Mouse (Mus musculus) liver, embryonic 13.5 days (tissue): ENCODE measurements at regions not wholly inside any gene's neighbourhood (a gene's known extent, or its start where the extent isn't known, plus 50 kb on each side); places are given as distances from the start of the nearest gene placed in this dataset.

Experiments used
- ATAC-seq: fragments of 200-750 bp; cut with Nextera tagmentation; 2 replicates; pipeline ENCODE4 v1.8.0; 2017; ENCODE audit warnings: low read depth, mild to moderate bottlenecking, moderate number of reproducible peaks, moderate library complexity
- DNase-seq: peaks from one replicate; pipeline ENCODE4 v3.0.0; 2022
- H3K27ac ChIP-seq: fragments of 300-500 bp; sonication (generic); 2 replicates; pipeline ENCODE4 v1.5.1; 2015; ENCODE audit warnings: moderate library complexity, mild to moderate bottlenecking, inconsistent platforms
- H3K27me3 ChIP-seq: fragments of 300-500 bp; sonication (generic); 2 replicates; pipeline ENCODE4 v1.6.1; 2015; ENCODE audit warnings: mild to moderate bottlenecking, inconsistent platforms
- H3K36me3 ChIP-seq: fragments of 300-500 bp; sonication (generic); 2 replicates; pipeline ENCODE4 v1.6.1; 2015; ENCODE audit warnings: mild to moderate bottlenecking, inconsistent platforms
- H3K4me1 ChIP-seq: fragments of 300-500 bp; sonication (generic); replicated peaks from 2 replicates; pipeline ENCODE4 v1.6.1; 2015; ENCODE audit warnings: inconsistent platforms
- H3K4me2 ChIP-seq: fragments of 300-500 bp; sonication (generic); 2 replicates; pipeline ENCODE4 v1.6.1; 2015; ENCODE audit warnings: inconsistent platforms, mild to moderate bottlenecking, moderate library complexity
- H3K4me3 ChIP-seq: fragments of 300-500 bp; sonication (generic); replicated peaks from 2 replicates; pipeline ENCODE4 v1.5.1; 2015; ENCODE audit warnings: mild to moderate bottlenecking, inconsistent platforms
- H3K9ac ChIP-seq: fragments of 300-500 bp; sonication (generic); 2 replicates; pipeline ENCODE4 v1.6.1; 2015; ENCODE audit warnings: mild to moderate bottlenecking, inconsistent platforms
- H3K9me3 ChIP-seq: fragments of 300-500 bp; sonication (generic); replicated peaks from 2 replicates; pipeline ENCODE4 v1.6.1; 2016; ENCODE audit warnings: inconsistent platforms
- WGBS: fragments of 180-500 bp; shearing (Covaris S2); methylation state at CpG from one replicate; pipeline ENCODE4 v1.1.7; 2015; ENCODE audit not compliant: insufficient replicate concordance; 5-methylcytosine and 5-hydroxymethylcytosine counted together

GRCm38 (mm10) chr17:52103891-52104290, 270.8 kb upstream of the Satb1 start:
- no peaks in the 10 kb centered on the region for H3K9me3 ChIP-seq
- H3K4me1 ChIP-seq = no peaks in the 10 kb centered on the region
- H3K36me3 ChIP-seq = no peaks in the 10 kb centered on the region
- H3K27me3 ChIP-seq = no peaks in the 10 kb centered on the region
- ATAC-seq (no peak), DNase-seq (no peak)
- 75% methylated on average over 4 of the region's 4 CpGs for WGBS
- H3K9ac ChIP-seq = no peak overlapping the region
- no peak overlapping the region for H3K4me2 ChIP-seq
- H3K27ac ChIP-seq = no peak overlapping the region
- H3K4me3 ChIP-seq = no peak overlapping the region

- Histone ChIP-seq H3K36me3 (no peaks in the 10 kb centered on the region), H3K4me3 (no peak overlapping the region), H3K4me2 (no peak overlapping the region), H3K9me3 (no peaks in the 10 kb centered on the region), H3K27ac (no peak overlapping the region), H3K27me3 (no peaks in the 10 kb centered on the region), H3K9ac (no peak overlapping the region), H3K4me1 (no peaks in the 10 kb centered on the region)
- DNase-seq (no peak), ATAC-seq (no peak)
- 46% methylated on average over 4 of the region's 4 CpGs for WGBS
Measured at GRCm38 (mm10) chr17:52085834-52086233, 252.7 kb upstream of the Satb1 start.

- ATAC-seq (no peak), DNase-seq (no peak)
- no peak overlapping the region for H3K27ac ChIP-seq
- H3K4me3 ChIP-seq = no peak overlapping the region
- no peaks in the 10 kb centered on the region for H3K9me3 ChIP-seq
- WGBS = 34% methylated on average over 2 of the region's 2 CpGs
- no peak overlapping the region for H3K9ac ChIP-seq
- H3K36me3 ChIP-seq = no peaks in the 10 kb centered on the region
- H3K4me1 ChIP-seq = no peaks in the 10 kb centered on the region
- H3K4me2 ChIP-seq = no peak overlapping the region
- H3K27me3 ChIP-seq = no peaks in the 10 kb centered on the region
Measured at GRCm38 (mm10) chr17:52084455-52084854, 251.4 kb upstream of the Satb1 start.

GRCm38 (mm10) chr17:52079316-52079715, 246.2 kb upstream of the Satb1 start:
- 52% methylated on average over 7 of the region's 7 CpGs for WGBS

GRCm38 (mm10) chr17:52078496-52078895, 245.4 kb upstream of the Satb1 start:
- H3K4me3 ChIP-seq = no peak overlapping the region
- no peaks in the 10 kb centered on the region for H3K9me3 ChIP-seq
- H3K4me2 ChIP-seq = no peak overlapping the region
- no peaks in the 10 kb centered on the region for H3K4me1 ChIP-seq
- no peak for ATAC-seq
- no peaks in the 10 kb centered on the region for H3K27me3 ChIP-seq
- no peak overlapping the region for H3K27ac ChIP-seq
- no peak for DNase-seq
- H3K36me3 ChIP-seq = no peaks in the 10 kb centered on the region
- WGBS = 65% methylated on average over 8 of the region's 8 CpGs
- no peak overlapping the region for H3K9ac ChIP-seq

More at GRCm38 (mm10) chr17:52079316-52079715, 246.2 kb upstream of the Satb1 start:
- H3K4me2 ChIP-seq = no peak overlapping the region
- no peak overlapping the region for H3K9ac ChIP-seq
- no peaks in the 10 kb centered on the region for H3K9me3 ChIP-seq
- H3K36me3 ChIP-seq = no peaks in the 10 kb centered on the region
- no peak overlapping the region for H3K4me3 ChIP-seq
- H3K4me1 ChIP-seq = no peaks in the 10 kb centered on the region
- DNase-seq = no peak
- ATAC-seq = no peak
- H3K27ac ChIP-seq = no peak overlapping the region
- no peaks in the 10 kb centered on the region for H3K27me3 ChIP-seq

- Histone ChIP-seq H3K4me2 (no peak overlapping the region), H3K4me1 (no peaks in the 10 kb centered on the region), H3K27me3 (no peaks in the 10 kb centered on the region), H3K4me3 (no peak overlapping the region), H3K27ac (no peak overlapping the region), H3K36me3 (no peaks in the 10 kb centered on the region), H3K9ac (no peak overlapping the region), H3K9me3 (no peaks in the 10 kb centered on the region)
- 74% methylated on average over 4 of the region's 4 CpGs for WGBS
- no peak for ATAC-seq
- no peak for DNase-seq
Measured at GRCm38 (mm10) chr17:52077951-52078350, 244.9 kb upstream of the Satb1 start.

- no peaks in the 10 kb centered on the region for H3K27me3 ChIP-seq
- DNase-seq (no peak), ATAC-seq (no peak)
- H3K4me1 ChIP-seq = no peaks in the 10 kb centered on the region
- H3K27ac ChIP-seq = no peak overlapping the region
- H3K4me2 ChIP-seq = no peak overlapping the region
- no peaks in the 10 kb centered on the region for H3K9me3 ChIP-seq
- H3K9ac ChIP-seq = no peak overlapping the region
- no peak overlapping the region for H3K4me3 ChIP-seq
- 56% methylated on average over 2 of the region's 2 CpGs for WGBS
- no peaks in the 10 kb centered on the region for H3K36me3 ChIP-seq
Measured at GRCm38 (mm10) chr17:52076746-52077145, 243.7 kb upstream of the Satb1 start.

GRCm38 (mm10) chr17:52067721-52068120, 234.6 kb upstream of the Satb1 start:
- WGBS = 40% methylated on average over 2 of the region's 2 CpGs
- ATAC-seq (no peak), DNase-seq (no peak)
- no peaks in the 10 kb centered on the region for H3K36me3 ChIP-seq
- H3K27me3 ChIP-seq = no peaks in the 10 kb centered on the region
- H3K4me1 ChIP-seq = no peaks in the 10 kb centered on the region
- H3K27ac ChIP-seq = no peak overlapping the region
- H3K4me2 ChIP-seq = no peak overlapping the region
- no peaks in the 10 kb centered on the region for H3K9me3 ChIP-seq
- H3K4me3 ChIP-seq = no peak overlapping the region
- no peak overlapping the region for H3K9ac ChIP-seq

GRCm38 (mm10) chr17:52064618-52065017, 231.5 kb upstream of the Satb1 start:
- Histone ChIP-seq H3K27me3 (no peaks in the 10 kb centered on the region), H3K27ac (no peak overlapping the region), H3K4me1 (no peaks in the 10 kb centered on the region), H3K9me3 (no peaks in the 10 kb centered on the region; the same call in 1 of the 2 replicates), H3K4me3 (no peak overlapping the region), H3K36me3 (no peaks in the 10 kb centered on the region), H3K4me2 (no peak overlapping the region), H3K9ac (no peak overlapping the region)
- no peak for ATAC-seq
- WGBS = 63% methylated on average over 5 of the region's 5 CpGs
- DNase-seq = no peak

GRCm38 (mm10) chr17:52063121-52063520, 230.0 kb upstream of the Satb1 start:
- no peak for DNase-seq
- 28% methylated on average over 4 of the region's 4 CpGs for whole genome bisulfite sequencing
- no peaks in the 10 kb centered on the region for H3K36me3 ChIP-seq
- H3K27ac ChIP-seq = no peak overlapping the region
- H3K9ac ChIP-seq = no peak overlapping the region
- H3K27me3 ChIP-seq = no peaks in the 10 kb centered on the region
- H3K4me2 ChIP-seq = no peak overlapping the region
- no peaks in the 10 kb centered on the region; the same call in 1 of the 2 replicates for H3K9me3 ChIP-seq
- H3K4me3 ChIP-seq = no peak overlapping the region
- no peaks in the 10 kb centered on the region for H3K4me1 ChIP-seq
- no peak for ATAC-seq

- Histone ChIP-seq H3K4me2 (no peak overlapping the region), H3K27me3 (no peaks in the 10 kb centered on the region), H3K9me3 (no peaks in the 10 kb centered on the region; the same call in 1 of the 2 replicates), H3K9ac (no peak overlapping the region), H3K27ac (no peak overlapping the region), H3K4me3 (no peak overlapping the region), H3K36me3 (no peaks in the 10 kb centered on the region), H3K4me1 (no peaks in the 10 kb centered on the region)
- ATAC-seq = no peak
- 48% methylated on average over 11 of the region's 11 CpGs for WGBS
- DNase-seq = no peak
Measured at GRCm38 (mm10) chr17:52062096-52062665, 229.1 kb upstream of the Satb1 start.

- Histone ChIP-seq H3K4me1 (no peaks in the 10 kb centered on the region), H3K4me2 (no peak overlapping the region), H3K4me3 (no peak overlapping the region), H3K36me3 (no peaks in the 10 kb centered on the region), H3K27me3 (no peaks in the 10 kb centered on the region), H3K27ac (no peak overlapping the region), H3K9ac (no peak overlapping the region), H3K9me3 (no peaks in the 10 kb centered on the region)
- DNase-seq (no peak), ATAC-seq (no peak)
- WGBS = 72% methylated on average over 4 of the region's 4 CpGs
Measured at GRCm38 (mm10) chr17:52036479-52036878, 203.4 kb upstream of the Satb1 start.
